Mouse (Mus musculus) E14TG2a.4 (cell line): Measurements from ENCODE around the gene Zfp865.

Experiments used
- CTCF ChIP-seq: conservative IDR thresholded peaks from 2 replicates; pipeline ENCODE4 v1.5.1; 2014; ENCODE audit warnings: low read length
- NANOG ChIP-seq: IDR thresholded peaks from 2 replicates; pipeline ENCODE4 v1.6.1; 2014; ENCODE audit warnings: borderline replicate concordance, low read length, mixed read lengths
- POU5F1 ChIP-seq: IDR thresholded peaks from 2 replicates; pipeline ENCODE4 v1.6.1; 2014; ENCODE audit warnings: low read length, borderline replicate concordance

DNA sequence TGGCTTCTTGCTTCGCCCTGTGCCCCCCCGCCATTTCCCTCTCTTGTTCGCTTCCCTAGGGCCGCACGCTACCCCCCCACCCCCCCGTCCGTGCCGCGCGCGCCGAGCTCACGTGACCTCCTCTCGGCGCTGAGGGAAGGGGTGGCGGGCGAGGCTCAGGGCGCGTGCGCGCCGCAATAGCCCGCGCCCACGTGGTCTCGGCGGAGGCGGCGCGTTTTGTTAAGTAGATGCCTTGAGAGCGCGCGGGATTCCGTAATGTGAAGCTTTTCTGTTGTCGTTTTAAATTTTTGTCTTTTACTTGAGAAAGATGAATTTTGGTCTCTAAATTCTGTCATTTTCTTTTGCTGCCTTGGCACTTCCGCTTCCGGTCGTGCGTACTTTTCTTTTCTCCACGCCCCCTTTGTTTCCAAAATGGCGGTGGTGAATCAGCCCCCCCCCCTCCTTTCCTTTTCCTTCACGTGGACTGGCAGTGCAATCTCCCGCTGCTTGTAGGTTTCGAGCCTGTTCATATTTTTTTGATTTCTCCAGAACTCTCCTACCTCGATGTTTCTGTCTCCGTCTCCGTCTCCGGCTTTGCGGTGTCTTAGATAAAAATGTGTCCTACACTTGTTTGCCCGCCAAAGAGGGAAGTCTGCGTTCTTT, 42.3 kb downstream of the Zfp865 start:
- TF ChIP-seq CTCF (no peak), POU5F1 (no peak), NANOG (no peak)
